Mouse (Mus musculus) bone marrow, adult 2 months (tissue): ENCODE measurements around the gene Grin1.

Experiments
- CTCF ChIP-seq: fragments of 200-500 bp; IDR thresholded peaks from 2 replicates; pipeline ENCODE4 v1.5.1; 2011; ENCODE audit warnings: low read length, control low read depth; ENCODE audit not compliant: control insufficient read depth, insufficient read depth
- POLR2A ChIP-seq: fragments of 200-500 bp; IDR thresholded peaks from 2 replicates; pipeline ENCODE4 v1.6.1; 2011; ENCODE audit warnings: low read depth, mild to moderate bottlenecking, control low read depth, low read length, borderline replicate concordance; ENCODE audit not compliant: control insufficient read depth

DNA sequence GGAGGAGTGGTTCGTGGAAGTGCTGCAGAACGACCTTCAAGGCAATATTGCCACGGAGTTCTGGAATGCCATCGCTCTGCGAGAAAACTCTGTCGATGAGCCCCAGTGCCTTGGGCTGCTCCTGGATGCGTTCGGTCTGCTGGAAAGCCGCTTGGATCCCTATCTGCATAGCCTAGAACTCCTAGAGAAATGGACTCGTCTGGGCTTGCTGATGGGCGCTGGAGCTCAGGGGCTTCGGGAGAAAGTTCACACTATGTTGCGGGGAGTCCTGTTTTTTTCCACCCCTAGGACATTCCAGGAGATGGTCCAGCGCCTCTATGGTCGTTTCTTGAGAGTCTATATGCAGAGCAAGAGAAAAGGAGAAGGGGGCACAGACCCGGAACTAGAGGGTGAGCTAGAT is 46.0 kb downstream of the Grin1 start:
- no peak for TF ChIP-seq CTCF
- no peak for TF ChIP-seq POLR2A
